Mouse (Mus musculus): ENCODE measurements around the gene Rbfox2. TPM values are rescaled to one million over a fixed set of nuclear protein-coding genes. Genes with fewer than 3 reads are reported as not detected.
A peak's percentile ranks its signal among the peaks of the same experiment; 100 is the strongest.

Rbfox2 gene
- total and polyA plus RNA-seq, 3 experiments: 2.1 to 6.5 (median 2.3) TPM

DNA sequence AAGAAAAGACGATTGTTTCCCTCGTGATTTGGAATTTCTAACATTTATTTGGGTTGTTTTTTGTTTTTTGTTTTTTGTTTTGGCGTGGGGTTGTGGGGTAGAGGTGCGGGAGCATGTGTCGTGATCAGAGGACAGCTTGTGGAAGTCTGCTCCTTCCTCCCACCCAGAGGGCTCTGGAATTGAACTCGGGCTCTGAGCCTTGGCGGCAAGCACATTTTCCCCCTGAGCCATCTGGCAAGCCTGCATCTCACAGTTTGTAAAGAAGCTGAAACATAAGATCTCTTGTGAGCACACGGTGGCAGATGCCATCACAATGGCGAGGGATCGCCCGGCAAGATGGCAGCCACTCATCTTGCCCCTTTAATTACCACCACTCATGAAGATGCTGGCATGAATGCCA lies 17.6 kb upstream of the Rbfox2 start:
- TF ChIP-seq GATA1 (IDR thresholded peaks at IDR 0.05; ENCODE audit: borderline replicate concordance, low read length) (no peak), TAL1 (conservative IDR thresholded peaks at IDR 0.05; ENCODE audit: low read depth, low read length) (no peak)

DNA sequence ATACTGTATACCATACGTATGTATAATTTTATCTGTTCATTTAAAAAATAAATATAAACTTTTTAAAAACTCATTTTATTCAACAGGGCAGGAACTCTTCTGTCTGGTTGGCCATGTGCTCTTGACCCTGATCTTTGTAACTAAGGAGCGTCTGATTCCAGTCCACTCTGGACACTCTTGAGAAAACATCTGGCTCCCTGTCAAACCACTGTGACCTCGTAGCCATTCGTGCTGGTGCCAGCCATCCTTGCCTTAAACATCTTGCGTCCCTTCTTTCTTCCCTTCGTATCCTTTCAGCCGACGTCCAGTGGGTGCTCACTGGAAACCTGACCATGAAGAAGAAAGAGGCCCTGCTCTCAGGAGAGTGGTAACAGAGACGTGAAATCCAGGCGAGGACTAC lies 16.4 kb upstream of the Rbfox2 start:
- Histone ChIP-seq H3K9me3 (replicated peaks) (no peaks in the 10 kb centered on the region), H3K27me3 (ENCODE audit: insufficient read depth, low read length) (peaks cover 15% of the 10 kb centered on the region), H3K4me3 (ENCODE audit: low read depth, low read length) (no peak overlapping the region), H3K36me3 (replicated peaks) (no peaks in the 10 kb centered on the region), H3K4me1 (ENCODE audit: insufficient read depth, low read depth, low read length) (no peaks in the 10 kb centered on the region)
- no peak for TF ChIP-seq CTCF (IDR thresholded peaks at IDR 0.05; ENCODE audit: low read depth, low read length)
- TF ChIP-seq GATA1 (IDR thresholded peaks at IDR 0.05; ENCODE audit: borderline replicate concordance, low read length): no peak
- TF ChIP-seq TAL1 (conservative IDR thresholded peaks at IDR 0.05; ENCODE audit: low read depth, low read length): no peak
- no peak for TF ChIP-seq GATA2 (IDR thresholded peaks at IDR 0.05; ENCODE audit: borderline replicate concordance, low read depth, low read length)
- TF ChIP-seq POLR2AphosphoS5 (IDR thresholded peaks at IDR 0.05; ENCODE audit: insufficient replicate concordance, low read depth, low read length): no peak
- DNase-seq (ENCODE audit: low spot score) (no peak), ATAC-seq (ENCODE audit: extremely low read depth, insufficient number of reproducible peaks, low FRiP score, poor library complexity, severe bottlenecking) (no peak)

More for the DNA sequence above, 17.6 kb upstream of the Rbfox2 start:
- Histone ChIP-seq H3K27me3 (ENCODE audit: insufficient read depth, low read length) (peaks cover 8% of the 10 kb centered on the region), H3K4me3 (ENCODE audit: low read depth, low read length) (no peak overlapping the region), H3K36me3 (replicated peaks) (no peaks in the 10 kb centered on the region), H3K9me3 (replicated peaks) (no peaks in the 10 kb centered on the region), H3K4me1 (ENCODE audit: insufficient read depth, low read depth, low read length) (no peaks in the 10 kb centered on the region)
- DNase-seq (ENCODE audit: low spot score): no peak
- no peak for ATAC-seq (ENCODE audit: extremely low read depth, insufficient number of reproducible peaks, low FRiP score, poor library complexity, severe bottlenecking)

DNA sequence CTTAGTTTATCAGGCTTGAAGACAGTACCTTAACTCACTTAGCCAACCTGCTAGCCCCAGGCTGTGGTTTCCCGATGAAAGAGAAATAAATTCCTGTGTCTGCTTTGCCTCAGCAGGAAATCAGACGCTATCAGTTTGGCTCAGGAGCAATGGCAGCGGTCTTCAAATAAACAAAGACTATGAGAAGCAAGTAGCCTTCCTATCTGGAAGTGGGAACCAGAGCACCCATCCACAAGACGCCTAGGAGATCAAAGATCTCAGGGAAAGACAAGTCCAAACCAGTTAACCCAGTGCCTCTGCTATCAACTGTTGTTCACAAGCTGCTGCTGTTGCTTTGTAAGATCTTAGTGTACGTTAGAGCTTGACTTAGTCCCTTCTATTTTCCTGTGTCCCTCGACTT lies 6.9 kb upstream of the Rbfox2 start:
- no peaks in the 10 kb centered on the region for H3K9me3 ChIP-seq (replicated peaks)
- H3K4me3 ChIP-seq (ENCODE audit: low read depth, low read length): no peak overlapping the region
- DNase-seq (ENCODE audit: low spot score): no peak
- H3K4me1 ChIP-seq (ENCODE audit: insufficient read depth, low read depth, low read length): no peaks in the 10 kb centered on the region
- H3K36me3 ChIP-seq (replicated peaks): no peaks in the 10 kb centered on the region
- ATAC-seq (ENCODE audit: extremely low read depth, insufficient number of reproducible peaks, low FRiP score, poor library complexity, severe bottlenecking): no peak
- TF ChIP-seq POLR2AphosphoS5 (IDR thresholded peaks at IDR 0.05; ENCODE audit: insufficient replicate concordance, low read depth, low read length) (no peak), GATA2 (IDR thresholded peaks at IDR 0.05; ENCODE audit: borderline replicate concordance, low read depth, low read length) (no peak), CTCF (IDR thresholded peaks at IDR 0.05; ENCODE audit: low read depth, low read length) (no peak), GATA1 (IDR thresholded peaks at IDR 0.05; ENCODE audit: borderline replicate concordance, low read length) (no peak), TAL1 (conservative IDR thresholded peaks at IDR 0.05; ENCODE audit: low read depth, low read length) (no peak)
- peaks cover 14% of the 10 kb centered on the region; the same call in 1 of the 2 replicates for H3K27me3 ChIP-seq (ENCODE audit: insufficient read depth, low read length)

DNA sequence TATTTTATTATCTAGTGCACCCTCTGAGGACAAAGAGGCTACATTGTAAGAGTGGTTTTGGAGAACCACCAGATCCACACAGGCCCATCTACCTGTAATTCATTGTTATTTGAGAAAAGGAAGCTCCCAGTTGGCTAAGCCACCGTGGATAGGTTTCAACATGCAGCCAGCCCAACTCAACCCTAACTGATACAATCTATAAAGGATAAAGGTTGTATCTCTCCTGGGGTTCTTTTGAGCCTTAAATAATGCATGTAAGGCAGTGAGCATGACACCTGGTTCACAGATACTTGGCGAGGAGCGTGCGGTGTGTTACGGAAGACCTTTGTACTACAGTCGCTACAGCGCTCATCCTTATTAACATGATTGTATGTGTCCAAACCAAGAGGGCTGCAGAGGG lies 6.0 kb upstream of the Rbfox2 start:
- ATAC-seq (ENCODE audit: extremely low read depth, insufficient number of reproducible peaks, low FRiP score, poor library complexity, severe bottlenecking) (no peak), DNase-seq (ENCODE audit: low spot score) (no peak)
- Histone ChIP-seq H3K4me3 (ENCODE audit: low read depth, low read length) (no peak overlapping the region), H3K27me3 (ENCODE audit: insufficient read depth, low read length) (peaks cover 20% of the 10 kb centered on the region), H3K4me1 (ENCODE audit: insufficient read depth, low read depth, low read length) (0 out of 2 replicates have a peak, but pooled peaks cover under 1% of the 10 kb centered on the region), H3K36me3 (replicated peaks) (no peaks in the 10 kb centered on the region), H3K9me3 (replicated peaks) (no peaks in the 10 kb centered on the region)
- TF ChIP-seq CTCF (IDR thresholded peaks at IDR 0.05; ENCODE audit: low read depth, low read length) (no peak), GATA1 (IDR thresholded peaks at IDR 0.05; ENCODE audit: borderline replicate concordance, low read length) (no peak), GATA2 (IDR thresholded peaks at IDR 0.05; ENCODE audit: borderline replicate concordance, low read depth, low read length) (no peak), TAL1 (conservative IDR thresholded peaks at IDR 0.05; ENCODE audit: low read depth, low read length) (no peak)

DNA sequence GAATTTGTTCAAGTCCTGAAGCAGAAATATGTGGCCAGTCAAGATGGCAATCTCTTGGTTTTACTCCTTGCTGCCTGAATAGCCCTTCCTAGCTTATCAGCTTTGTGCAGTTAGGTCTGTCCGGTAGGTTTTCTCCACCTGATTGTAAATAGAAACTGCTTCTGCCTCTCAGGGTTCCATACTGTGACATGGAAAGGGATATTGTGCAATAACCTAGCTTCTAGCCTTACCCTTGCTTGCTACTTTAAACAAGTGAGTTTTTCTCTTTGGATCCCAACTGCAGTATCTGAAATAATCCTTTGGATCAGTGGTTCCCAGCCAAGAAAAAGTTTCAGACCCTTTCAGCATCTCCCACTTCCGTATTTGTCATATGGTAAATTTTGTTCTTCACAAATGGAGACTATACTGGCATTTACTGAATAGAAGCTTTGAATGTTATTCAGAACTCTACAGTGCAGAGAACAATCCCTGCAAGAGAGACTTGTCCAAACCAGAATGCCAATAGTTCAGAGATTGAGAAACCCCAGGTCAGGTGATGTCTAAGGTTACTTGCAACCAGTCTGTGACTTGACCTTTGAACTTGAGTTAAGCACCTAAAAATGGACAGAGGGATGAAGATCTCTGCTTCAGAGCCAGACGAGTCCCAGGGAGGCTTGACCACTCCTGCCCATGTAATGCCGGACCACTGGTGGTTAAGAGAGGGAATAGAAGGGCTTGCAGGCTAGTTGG lies 1.1 kb upstream of the Rbfox2 start:
- H3K4me1 ChIP-seq (ENCODE audit: insufficient read depth, low read depth, low read length): peaks cover 19% of the 10 kb centered on the region
- DNase-seq (ENCODE audit: low spot score): no peak
- no peaks in the 10 kb centered on the region for H3K36me3 ChIP-seq (replicated peaks)
- ATAC-seq (ENCODE audit: extremely low read depth, insufficient number of reproducible peaks, low FRiP score, poor library complexity, severe bottlenecking): no peak
- no peaks in the 10 kb centered on the region for H3K9me3 ChIP-seq (replicated peaks)
- peaks cover 40% of the 10 kb centered on the region for H3K27me3 ChIP-seq (ENCODE audit: insufficient read depth, low read length)
- no peak overlapping the region for H3K4me3 ChIP-seq (ENCODE audit: low read depth, low read length)
- TF ChIP-seq CTCF (IDR thresholded peaks at IDR 0.05; ENCODE audit: low read depth, low read length) (no peak), GATA1 (IDR thresholded peaks at IDR 0.05; ENCODE audit: borderline replicate concordance, low read length) (no peak), POLR2AphosphoS5 (IDR thresholded peaks at IDR 0.05; ENCODE audit: insufficient replicate concordance, low read depth, low read length) (no peak), GATA2 (IDR thresholded peaks at IDR 0.05; ENCODE audit: borderline replicate concordance, low read depth, low read length) (no peak), TAL1 (conservative IDR thresholded peaks at IDR 0.05; ENCODE audit: low read depth, low read length) (no peak)

- no peaks in the 10 kb centered on the region for H3K9me3 ChIP-seq (replicated peaks)
- H3K4me3 ChIP-seq (ENCODE audit: low read depth, low read length): peak overlapping the region; percentile 73
- TF ChIP-seq CTCF (IDR thresholded peaks at IDR 0.05; ENCODE audit: low read depth, low read length) (no peak), POLR2AphosphoS5 (IDR thresholded peaks at IDR 0.05; ENCODE audit: insufficient replicate concordance, low read depth, low read length) (no peak), TAL1 (conservative IDR thresholded peaks at IDR 0.05; ENCODE audit: low read depth, low read length) (no peak), GATA2 (IDR thresholded peaks at IDR 0.05; ENCODE audit: borderline replicate concordance, low read depth, low read length) (no peak), GATA1 (IDR thresholded peaks at IDR 0.05; ENCODE audit: borderline replicate concordance, low read length) (no peak)
- H3K27me3 ChIP-seq (ENCODE audit: insufficient read depth, low read length): peaks cover 42% of the 10 kb centered on the region
- no peaks in the 10 kb centered on the region for H3K36me3 ChIP-seq (replicated peaks)
- ATAC-seq (ENCODE audit: extremely low read depth, insufficient number of reproducible peaks, low FRiP score, poor library complexity, severe bottlenecking): no peak
- no peak for DNase-seq (ENCODE audit: low spot score)
- H3K4me1 ChIP-seq (ENCODE audit: insufficient read depth, low read depth, low read length): peaks cover 19% of the 10 kb centered on the region
Measured at GRCm38 (mm10) chr15:77305852-77306546, 805 bp downstream of the Rbfox2 start.

Measured in G1E (cell line).